Mouse (Mus musculus) heart, adult 2 months (tissue): Measurements from ENCODE around the gene Socs3. TPM values are rescaled to one million over a fixed set of nuclear protein-coding genes. Genes with fewer than 3 reads are reported as not detected.

Source experiments
- DNase-seq, 2 experiments: peaks; one replicate each; pipeline ENCODE4 v3.0.0; 2021
- H3K27ac ChIP-seq: fragments of 200-600 bp; 2 replicates; pipeline ENCODE4 v1.8.1; 2022
- H3K27me3 ChIP-seq: fragments of 200-500 bp; 2 replicates; pipeline ENCODE4 v1.6.1; 2012; ENCODE audit warnings: mild to moderate bottlenecking, low read length, inconsistent platforms, mixed read lengths; ENCODE audit not compliant: control insufficient read depth, insufficient read depth
- H3K36me3 ChIP-seq: fragments of 200-500 bp; 2 replicates; pipeline ENCODE4 v1.6.1; 2012; ENCODE audit warnings: low read length, inconsistent platforms; ENCODE audit not compliant: control insufficient read depth, insufficient read depth
- H3K4me1 ChIP-seq: fragments of 200-500 bp; 2 replicates; pipeline ENCODE4 v1.6.1; 2011; ENCODE audit warnings: low read length; ENCODE audit not compliant: control insufficient read depth, insufficient read depth
- H3K4me3 ChIP-seq: fragments of 200-600 bp; 2 replicates; pipeline ENCODE4 v1.8.1; 2022
- H3K79me2 ChIP-seq: fragments of 200-500 bp; replicated peaks from 2 replicates; pipeline ENCODE4 v1.6.1; 2012; ENCODE audit warnings: mild to moderate bottlenecking, inconsistent platforms, low read length, moderate library complexity, mixed read lengths; ENCODE audit not compliant: control insufficient read depth, insufficient read depth
- H3K9ac ChIP-seq: fragments of 200-500 bp; 2 replicates; pipeline ENCODE4 v1.6.1; 2012; ENCODE audit warnings: low read depth, mild to moderate bottlenecking, control low read depth, inconsistent platforms, low read length, mixed read lengths
- CTCF ChIP-seq: fragments of 200-600 bp; IDR thresholded peaks from 2 replicates; pipeline ENCODE4 v1.8.1; 2022; ENCODE audit warnings: antibody characterized with exemption, mild to moderate bottlenecking, moderate library complexity
- EP300 ChIP-seq: fragments of 200-500 bp; IDR thresholded peaks from 2 replicates; pipeline ENCODE4 v1.6.1; 2011; ENCODE audit warnings: low read depth, low read length, control low read depth; ENCODE audit not compliant: insufficient read depth
- POLR2A ChIP-seq: fragments of 200-500 bp; IDR thresholded peaks from 2 replicates; pipeline ENCODE4 v1.6.1; 2011; ENCODE audit warnings: mild to moderate bottlenecking, low read depth, low read length, control low read depth; ENCODE audit not compliant: insufficient read depth
- WGBS: fragments of 180-500 bp; shearing (Covaris S2); methylation state at CpG from one replicate; pipeline ENCODE4 v1.1.7; 2018; 5-methylcytosine and 5-hydroxymethylcytosine counted together
- intact Hi-C: fragments of 180-260 bp; cut with DNase I; formaldehyde crosslinking; loops from one replicate; pipeline ENCODE4 v1.15.1; 2025
- polyA plus RNA-seq: library from polyadenylated mRNA; depleted of rRNA; stranded (reverse); fragments of >200 nt; gene quantifications from 2 replicates; pipeline ENCODE4 v1.2.3, GENCODE M21; 2012
- total RNA-seq, 2 experiments: library from RNA; stranded (reverse); gene quantifications; 2 replicates each; pipeline ENCODE4 v1.2.3; 2021

The Socs3 gene
- total and polyA plus RNA-seq, 3 experiments, result 2.8 to 4.5 (median 4.4) TPM

- H3K36me3 ChIP-seq, result no peaks in the 10 kb centered on the region
- intact Hi-C loops, result loop anchor here (2.0 to 5.0 kb wide), 2 partner anchors 30 to 139 kb away; no protein-coding TSS in a partner anchor
- peaks cover 32% of the 10 kb centered on the region for H3K4me1 ChIP-seq
Measured at GRCm38 (mm10) chr11:117963091-117963793, 6.6 kb downstream of the Socs3 start.

DNA sequence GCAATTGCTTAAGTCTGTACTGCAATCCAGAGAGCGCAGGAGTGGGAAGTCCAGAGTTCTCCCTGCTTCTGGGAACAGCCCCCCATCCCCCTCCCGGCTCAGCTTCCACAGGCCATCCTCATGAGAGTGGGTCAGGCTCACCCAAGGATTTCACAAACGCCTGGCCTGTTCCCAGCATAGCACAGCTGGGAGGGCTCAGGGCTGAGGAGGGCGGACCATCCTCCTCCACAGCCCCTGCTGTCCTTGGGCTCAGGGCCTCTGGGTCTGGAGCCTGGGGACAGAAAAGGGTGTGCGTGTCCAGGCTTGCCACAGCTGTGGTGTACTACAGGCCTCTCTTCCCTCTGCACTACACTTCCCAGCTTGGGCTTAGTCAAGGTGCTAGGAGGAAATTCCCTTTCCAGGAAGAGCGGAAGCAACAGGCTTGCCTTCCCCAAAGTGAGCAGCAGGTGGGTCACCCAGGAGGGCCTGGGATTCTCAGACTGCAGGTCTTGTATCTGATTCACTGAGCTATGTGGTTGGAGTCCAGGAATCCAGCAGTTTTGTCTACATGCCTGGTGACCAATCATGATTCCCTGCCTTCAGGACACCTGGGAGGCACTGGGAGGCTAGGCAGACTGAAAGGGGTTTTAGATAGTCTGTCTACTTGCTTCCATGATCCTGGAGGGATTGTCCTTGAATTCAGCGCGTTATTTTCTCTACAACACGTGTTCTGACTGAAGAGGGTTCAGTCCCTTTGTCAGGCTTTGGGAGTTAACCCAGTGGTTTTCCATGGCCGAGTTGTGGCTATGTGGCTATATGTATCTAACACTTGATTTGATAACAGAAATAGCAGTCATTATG is 7.4 kb downstream of the Socs3 start:
- Histone ChIP-seq H3K9ac (0 out of 2 replicates have a peak overlapping the region, but pooled peaks have one; percentile 12), H3K27me3 (no peaks in the 10 kb centered on the region), H3K79me2 (no peaks in the 10 kb centered on the region), H3K27ac (peak overlapping the region; percentile 83), H3K4me1 (peaks cover 34% of the 10 kb centered on the region), H3K4me3 (no peak overlapping the region; the same call in 1 of the 2 replicates), H3K36me3 (no peaks in the 10 kb centered on the region)
- intact Hi-C loops, result loop anchor here (2.0 to 5.0 kb wide), 2 partner anchors 30 to 140 kb away; no protein-coding TSS in a partner anchor
- peak; percentile 91 to 92 for DNase-seq
- TF ChIP-seq EP300, result 0 out of 2 replicates have a peak, but pooled peaks have one; percentile 33
- no peak for TF ChIP-seq POLR2A
- WGBS, result 34% methylated on average over 10 of the region's 10 CpGs

More at GRCm38 (mm10) chr11:117963091-117963793, 6.6 kb downstream of the Socs3 start:
- TF ChIP-seq CTCF (peak; percentile 49), POLR2A (peak; percentile 83), EP300 (peak; percentile 93)
- WGBS, result under 1% methylated on average over 40 of the region's 40 CpGs
- H3K9ac ChIP-seq, result peak overlapping the region; percentile 68
- no peaks in the 10 kb centered on the region for H3K27me3 ChIP-seq
- peak overlapping the region; percentile 49 for H3K4me3 ChIP-seq
- no peaks in the 10 kb centered on the region for H3K79me2 ChIP-seq
- H3K27ac ChIP-seq, result peak overlapping the region; percentile 89
- DNase-seq, result peak; percentile 99 to 100

DNA sequence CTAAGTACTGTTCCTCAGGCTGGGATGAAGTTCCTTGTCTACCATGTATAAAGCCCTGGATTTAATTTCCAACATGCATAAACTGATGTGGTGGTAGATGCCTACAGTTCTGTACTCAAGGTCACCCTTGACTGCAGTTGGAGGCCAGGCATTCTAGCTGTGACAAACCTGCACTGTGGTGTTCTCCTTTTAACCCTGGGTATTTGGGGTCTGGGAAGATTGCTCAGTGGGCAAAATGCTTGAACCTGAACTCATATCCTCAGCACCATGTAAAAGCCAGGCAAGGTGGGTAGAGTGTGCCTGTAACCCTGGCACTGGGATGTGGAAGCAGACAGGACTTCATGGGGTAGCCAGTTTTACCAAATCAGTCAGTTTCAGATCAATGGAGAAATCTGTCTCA is 9.2 kb downstream of the Socs3 start:
- Histone ChIP-seq H3K36me3 (no peaks in the 10 kb centered on the region), H3K4me1 (peaks cover 34% of the 10 kb centered on the region), H3K27me3 (no peaks in the 10 kb centered on the region), H3K9ac (no peak overlapping the region), H3K4me3 (no peak overlapping the region), H3K27ac (0 out of 2 replicates have a peak overlapping the region, but pooled peaks have one; percentile 16), H3K79me2 (no peaks in the 10 kb centered on the region)
- intact Hi-C loops, result loop anchor here (5.0 kb wide), 1 partner anchor 142 kb away; no protein-coding TSS in a partner anchor
- no peak for DNase-seq
- TF ChIP-seq CTCF (no peak), POLR2A (no peak), EP300 (no peak)

GRCm38 (mm10) chr11:117959741-117960381 is 10.0 kb downstream of the Socs3 start:
- intact Hi-C loops, result loop anchor here (5.0 to 10.0 kb wide), 2 partner anchors 142 to 255 kb away; no protein-coding TSS in a partner anchor
- Histone ChIP-seq H3K27me3 (no peaks in the 10 kb centered on the region), H3K27ac (peak overlapping the region; percentile 16), H3K4me1 (peaks cover 34% of the 10 kb centered on the region), H3K36me3 (no peaks in the 10 kb centered on the region), H3K9ac (no peak overlapping the region), H3K4me3 (no peak overlapping the region), H3K79me2 (no peaks in the 10 kb centered on the region)
- no peak for TF ChIP-seq CTCF
- TF ChIP-seq EP300, result 0 out of 2 replicates have a peak, but pooled peaks have one; percentile 29
- 18% methylated on average over 17 of the region's 17 CpGs for WGBS
- peak in 1 of 2 experiments; percentile 70 for DNase-seq

- H3K36me3 ChIP-seq, result no peaks in the 10 kb centered on the region
- no peak for DNase-seq
- TF ChIP-seq CTCF (no peak), POLR2A (no peak), EP300 (no peak)
- intact Hi-C loops, result loop anchor here (10.0 kb wide), 1 partner anchor 256 kb away; no protein-coding TSS in a partner anchor
- H3K79me2 ChIP-seq, result no peaks in the 10 kb centered on the region
- H3K27ac ChIP-seq, result no peak overlapping the region; the same call in 1 of the 2 replicates
- WGBS, result 87% methylated on average over 4 of the region's 4 CpGs
- no peaks in the 10 kb centered on the region for H3K27me3 ChIP-seq
- H3K4me1 ChIP-seq, result peaks cover 32% of the 10 kb centered on the region
- H3K4me3 ChIP-seq, result no peak overlapping the region
- H3K9ac ChIP-seq, result no peak overlapping the region
Measured at GRCm38 (mm10) chr11:117959166-117959565, 10.7 kb downstream of the Socs3 start.
